Mouse (Mus musculus): Measurements from ENCODE around the gene Hoxd1. TPM values are rescaled to one million over a fixed set of nuclear protein-coding genes. Genes with fewer than 3 reads are reported as not detected.

Gene Hoxd1
- 1.2 and 1.8 TPM in 2 replicates for polyA plus RNA-seq (2015; fragmentation: Nextera tagmentation; extraction: Ambion mirVana)

GRCm38 (mm10) chr2:74762522-74763244 lies at the start of gene Hoxd1:
TSS of gene Hoxd1 (plus strand) at chr2:74762980.
- peaks cover 23% of the 10 kb centered on the region for H3K27me3 ChIP-seq (ENCODE audit: insufficient read depth, low read length)
- TF ChIP-seq CTCF (IDR thresholded peaks at IDR 0.05; ENCODE audit: low read depth), result no peak
- H3K9ac ChIP-seq (ENCODE audit: low read depth, low read length), result peak within 1 kb of the TSS; percentile 40; the same call in 1 of the 2 replicates
- H3K4me2 ChIP-seq (ENCODE audit: low read length), result peak within 1 kb of the TSS; percentile 90
- H3K9me3 ChIP-seq (replicated peaks; ENCODE audit: low read length), result no peaks in the 10 kb centered on the region
- peak; percentile 80 for ATAC-seq (replicated peaks; ENCODE audit: low FRiP score, low read depth)
- peak within 1 kb of the TSS; percentile 48 for H3K4me3 ChIP-seq (replicated peaks; ENCODE audit: low read depth, low read length)
- under 1% methylated on average over 51 of the region's 61 CpGs for WGBS
- peaks cover 14% of the 10 kb centered on the region for H3K4me1 ChIP-seq (replicated peaks; ENCODE audit: insufficient read depth, low read length)
- H3K27ac ChIP-seq, result no peak within 1 kb of the TSS
- no peak for DNase-seq (ENCODE audit: low spot score)
- no peaks in the 10 kb centered on the region for H3K36me3 ChIP-seq (ENCODE audit: insufficient read depth, low read length)

DNA sequence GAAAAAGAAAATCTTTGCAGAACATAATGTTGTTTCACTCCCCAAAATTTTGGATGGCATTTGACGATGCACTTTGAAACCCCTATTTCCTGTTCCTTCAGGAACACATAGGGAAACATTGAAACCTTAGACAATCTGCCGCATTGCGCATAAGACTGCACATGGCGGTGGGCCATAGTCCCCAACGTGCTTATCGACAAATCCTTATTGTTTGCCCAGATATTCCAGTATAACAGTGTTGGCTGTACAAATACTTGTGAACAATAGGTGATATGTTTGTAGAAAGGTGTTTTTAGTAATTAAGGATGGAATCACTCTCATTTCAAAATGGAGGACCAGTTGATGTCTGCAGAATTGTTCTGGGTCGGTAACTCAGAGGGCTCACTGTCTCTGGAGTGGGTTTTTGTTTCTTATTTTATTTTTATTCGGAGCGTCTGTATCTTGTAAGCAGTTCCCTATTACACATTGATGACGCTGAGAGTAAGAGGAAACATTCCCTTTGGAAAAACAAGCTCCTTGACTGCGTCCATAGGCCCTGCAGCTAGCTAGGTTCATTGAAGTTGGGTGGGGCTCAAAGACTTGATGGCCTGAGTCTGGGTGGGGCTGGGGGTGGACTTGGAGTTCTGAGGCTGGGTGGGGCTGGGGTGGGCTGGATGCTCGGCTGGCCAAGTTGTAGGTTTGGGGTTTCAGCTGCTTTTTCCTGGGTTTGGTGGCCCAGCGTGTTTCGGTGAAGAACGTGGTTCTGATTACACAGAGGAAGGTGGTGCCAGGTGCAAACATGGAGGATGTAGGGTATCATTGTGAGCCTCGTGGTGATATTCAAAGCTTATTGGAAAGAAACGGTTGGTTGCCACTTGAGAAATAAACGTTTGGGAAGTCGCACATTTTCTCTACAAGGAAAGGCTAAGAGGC lies 49.3 kb upstream of the Hoxd1 start:
- Histone ChIP-seq H3K9me3 (replicated peaks; ENCODE audit: low read length) (no peaks in the 10 kb centered on the region), H3K4me2 (ENCODE audit: low read length) (peak overlapping the region; percentile 81), H3K27ac (peak overlapping the region; percentile 96), H3K4me3 (replicated peaks; ENCODE audit: low read depth, low read length) (peak overlapping the region; percentile 73), H3K27me3 (ENCODE audit: insufficient read depth, low read length) (no peaks in the 10 kb centered on the region), H3K9ac (ENCODE audit: low read depth, low read length) (peak overlapping the region; percentile 92), H3K36me3 (ENCODE audit: insufficient read depth, low read length) (no peaks in the 10 kb centered on the region), H3K4me1 (replicated peaks; ENCODE audit: insufficient read depth, low read length) (peaks cover 31% of the 10 kb centered on the region)
- 8% methylated on average over 19 of the region's 19 CpGs for WGBS
- ATAC-seq (replicated peaks; ENCODE audit: low FRiP score, low read depth) (no peak), DNase-seq (ENCODE audit: low spot score) (no peak)
- TF ChIP-seq CTCF (IDR thresholded peaks at IDR 0.05; ENCODE audit: low read depth), result no peak

DNA sequence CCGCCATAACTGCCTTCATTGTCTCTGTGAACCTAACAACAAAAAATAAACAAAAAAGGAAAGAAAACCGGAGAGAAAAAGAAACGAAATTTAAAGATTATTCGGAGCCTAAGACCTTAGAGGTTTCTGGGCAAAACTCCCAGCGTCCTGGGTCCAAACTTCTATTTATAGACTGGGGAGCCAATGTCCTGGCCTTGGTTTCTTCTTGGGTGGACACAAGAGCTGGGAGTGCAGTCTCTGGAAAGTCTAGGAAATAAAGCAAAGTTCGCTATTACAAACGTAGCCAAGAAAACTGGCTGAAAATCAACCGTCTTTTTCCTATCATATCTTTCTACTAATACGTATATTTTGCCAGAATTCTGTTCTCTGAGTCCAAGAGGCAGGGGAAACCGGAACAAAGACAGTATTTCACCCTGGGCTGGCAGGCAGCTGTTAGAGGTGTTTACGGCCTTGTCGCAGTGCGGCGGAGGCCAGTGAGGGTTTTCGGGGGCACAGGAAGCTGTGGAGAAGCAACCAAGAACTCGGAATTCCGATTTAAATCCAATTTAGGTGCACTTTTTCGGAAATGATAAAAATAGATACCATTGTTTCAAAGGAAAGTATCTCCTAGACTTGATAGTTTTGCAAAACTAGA lies 48.5 kb upstream of the Hoxd1 start:
- Histone ChIP-seq H3K9ac (ENCODE audit: low read depth, low read length) (peak overlapping the region; percentile 92), H3K4me2 (ENCODE audit: low read length) (peak overlapping the region; percentile 81)

DNA sequence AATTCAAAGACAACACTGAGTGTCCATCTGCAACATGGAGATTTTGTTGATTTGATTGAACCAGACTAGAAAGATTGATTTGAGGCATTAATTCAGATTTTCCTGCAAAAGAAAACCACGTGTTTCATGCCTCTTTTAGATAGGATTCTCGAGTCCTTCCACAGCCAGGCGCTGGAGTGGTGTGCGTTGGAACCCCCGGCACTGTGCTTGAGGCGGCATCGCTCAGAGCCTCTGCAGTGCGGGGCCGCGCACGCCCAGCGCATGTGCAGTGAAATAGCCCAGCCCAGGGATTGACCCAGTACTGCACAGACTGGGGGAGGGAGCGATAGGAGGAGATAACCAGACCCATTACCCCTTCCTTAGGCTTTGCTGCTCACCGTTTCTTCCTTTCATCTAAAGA lies 47.9 kb upstream of the Hoxd1 start:
- no peaks in the 10 kb centered on the region for H3K27me3 ChIP-seq (ENCODE audit: insufficient read depth, low read length)
- 3% methylated on average over 14 of the region's 14 CpGs for WGBS
- DNase-seq (ENCODE audit: low spot score), result no peak
- H3K4me2 ChIP-seq (ENCODE audit: low read length), result peak overlapping the region; percentile 81
- ATAC-seq (replicated peaks; ENCODE audit: low FRiP score, low read depth), result peak; percentile 62; the same call in 1 of the 2 replicates
- peaks cover 31% of the 10 kb centered on the region for H3K4me1 ChIP-seq (replicated peaks; ENCODE audit: insufficient read depth, low read length)
- H3K9me3 ChIP-seq (replicated peaks; ENCODE audit: low read length), result no peaks in the 10 kb centered on the region
- H3K36me3 ChIP-seq (ENCODE audit: insufficient read depth, low read length), result no peaks in the 10 kb centered on the region
- TF ChIP-seq CTCF (IDR thresholded peaks at IDR 0.05; ENCODE audit: low read depth), result no peak
- H3K4me3 ChIP-seq (replicated peaks; ENCODE audit: low read depth, low read length), result peak overlapping the region; percentile 73
- H3K9ac ChIP-seq (ENCODE audit: low read depth, low read length), result peak overlapping the region; percentile 92
- peak overlapping the region; percentile 96 for H3K27ac ChIP-seq

More for the DNA sequence above, 48.5 kb upstream of the Hoxd1 start:
- ATAC-seq (replicated peaks; ENCODE audit: low FRiP score, low read depth), result no peak
- Histone ChIP-seq H3K4me3 (replicated peaks; ENCODE audit: low read depth, low read length) (peak overlapping the region; percentile 73), H3K27ac (peak overlapping the region; percentile 96), H3K4me1 (replicated peaks; ENCODE audit: insufficient read depth, low read length) (peaks cover 28% of the 10 kb centered on the region), H3K36me3 (ENCODE audit: insufficient read depth, low read length) (no peaks in the 10 kb centered on the region), H3K27me3 (ENCODE audit: insufficient read depth, low read length) (no peaks in the 10 kb centered on the region), H3K9me3 (replicated peaks; ENCODE audit: low read length) (no peaks in the 10 kb centered on the region)
- no peak for TF ChIP-seq CTCF (IDR thresholded peaks at IDR 0.05; ENCODE audit: low read depth)
- no peak for DNase-seq (ENCODE audit: low spot score)
- 4% methylated on average over 18 of the region's 18 CpGs for WGBS

- ATAC-seq (replicated peaks; ENCODE audit: low FRiP score, low read depth) (peak; percentile 77), DNase-seq (ENCODE audit: low spot score) (peak; percentile 94)
- no peaks in the 10 kb centered on the region for H3K27me3 ChIP-seq (ENCODE audit: insufficient read depth, low read length)
- peak overlapping the region; percentile 73 for H3K4me3 ChIP-seq (replicated peaks; ENCODE audit: low read depth, low read length)
- H3K27ac ChIP-seq, result peak overlapping the region; percentile 36; the same call in 1 of the 2 replicates
- 0 out of 2 replicates have a peak overlapping the region, but pooled peaks have one; percentile 42 for H3K9ac ChIP-seq (ENCODE audit: low read depth, low read length)
- no peaks in the 10 kb centered on the region for H3K36me3 ChIP-seq (ENCODE audit: insufficient read depth, low read length)
- H3K4me2 ChIP-seq (ENCODE audit: low read length), result peak overlapping the region; percentile 81
- peaks cover 32% of the 10 kb centered on the region for H3K4me1 ChIP-seq (replicated peaks; ENCODE audit: insufficient read depth, low read length)
- H3K9me3 ChIP-seq (replicated peaks; ENCODE audit: low read length), result no peaks in the 10 kb centered on the region
- WGBS, result 4% methylated on average over 26 of the region's 26 CpGs
- TF ChIP-seq CTCF (IDR thresholded peaks at IDR 0.05; ENCODE audit: low read depth), result peak; percentile 98
Measured at GRCm38 (mm10) chr2:74715504-74716241, 47.1 kb upstream of the Hoxd1 start.
